Mouse (Mus musculus): Measurements from ENCODE around the gene Cask. TPM values are rescaled to one million over a fixed set of nuclear protein-coding genes. Genes with fewer than 3 reads are reported as not detected.

Cask gene
- total and polyA plus RNA-seq, 3 experiments, result 9.4 to 13.3 TPM; not detected in 1

- TF ChIP-seq USF1 (IDR thresholded peaks at IDR 0.05; ENCODE audit: low read depth, low read length) (peak; percentile 56; the same call in 1 of the 2 replicates), TCF12 (IDR thresholded peaks at IDR 0.05; ENCODE audit: low read depth, low read length) (0 out of 2 replicates have a peak, but pooled peaks have one; percentile 22), ETS1 (IDR thresholded peaks at IDR 0.05; ENCODE audit: low read depth, low read length) (peak; percentile 67), POLR2A (IDR thresholded peaks at IDR 0.05; ENCODE audit: control insufficient read depth in 1 of 2, insufficient read depth in 1 of 2, low read depth in 1 of 2, low read length in 2 of 2, poor library complexity in 1 of 2) (no peak), SIN3A (IDR thresholded peaks at IDR 0.05; ENCODE audit: low read length) (0 out of 2 replicates have a peak, but pooled peaks have one; percentile 35), MAX (IDR thresholded peaks at IDR 0.05; ENCODE audit: low read length) (peak; percentile 49), CHD1 (IDR thresholded peaks at IDR 0.05; ENCODE audit: low read depth, low read length) (no peak)
- Histone ChIP-seq H3K4me3 (ENCODE audit: control insufficient read depth in 1 of 2, insufficient read depth in 1 of 2, low read depth in 2 of 2, low read length in 2 of 2) (no peak overlapping the region), H3K79me2 (ENCODE audit: control insufficient read depth, insufficient read depth, low read length, poor library complexity) (0 out of 2 replicates have a peak, but pooled peaks cover 2% of the 10 kb centered on the region), H3K27ac (ENCODE audit: control insufficient read depth, low read depth, low read length) (peak overlapping the region; percentile 74), H3K27me3 (ENCODE audit: control insufficient read depth in 1 of 2, insufficient read depth in 2 of 2, low read length in 2 of 2) (no peaks in the 10 kb centered on the region), H3K9me3 (replicated peaks; ENCODE audit: insufficient read depth, low read length) (no peaks in the 10 kb centered on the region), H3K9ac (ENCODE audit: control insufficient read depth, low read depth, low read length, poor library complexity, severe bottlenecking) (peak overlapping the region; percentile 44), H3K36me3 (ENCODE audit: control insufficient read depth in 1 of 2, insufficient read depth in 2 of 2, low read length in 2 of 2) (peaks cover 0 to 17% of the 10 kb centered on the region in 2 experiments; a peak in 2 of 4 replicates), H3K4me1 (ENCODE audit: control insufficient read depth in 1 of 2, insufficient read depth in 2 of 2, low read length in 2 of 2) (peaks cover 5 to 21% of the 10 kb centered on the region in 2 experiments)
- peak; percentile 34 for DNase-seq (ENCODE audit: low read depth, low spot score)
These were observed 240.1 kb downstream of the Cask start for GRCm38 (mm10) chrX:13611114-13611513.

- Histone ChIP-seq H3K4me3 (ENCODE audit: control insufficient read depth in 1 of 2, insufficient read depth in 1 of 2, low read depth in 2 of 2, low read length in 2 of 2) (no peak overlapping the region), H3K36me3 (ENCODE audit: control insufficient read depth in 1 of 2, insufficient read depth in 2 of 2, low read length in 2 of 2) (peaks cover 0 to 15% of the 10 kb centered on the region in 2 experiments; a peak in 2 of 4 replicates), H3K9ac (ENCODE audit: control insufficient read depth, low read depth, low read length, poor library complexity, severe bottlenecking) (no peak overlapping the region), H3K27me3 (ENCODE audit: control insufficient read depth in 1 of 2, insufficient read depth in 2 of 2, low read length in 2 of 2) (no peaks in the 10 kb centered on the region), H3K79me2 (ENCODE audit: control insufficient read depth, insufficient read depth, low read length, poor library complexity) (0 out of 2 replicates have a peak, but pooled peaks cover 2% of the 10 kb centered on the region), H3K4me1 (ENCODE audit: control insufficient read depth in 1 of 2, insufficient read depth in 2 of 2, low read length in 2 of 2) (peaks cover 5 to 18% of the 10 kb centered on the region in 2 experiments), H3K9me3 (replicated peaks; ENCODE audit: insufficient read depth, low read length) (no peaks in the 10 kb centered on the region), H3K27ac (ENCODE audit: control insufficient read depth, low read depth, low read length) (no peak overlapping the region)
- no peak for TF ChIP-seq UBTF (IDR thresholded peaks at IDR 0.05; ENCODE audit: borderline replicate concordance, insufficient read depth, low read depth, low read length)
- no peak for TF ChIP-seq MYC (IDR thresholded peaks at IDR 0.05; ENCODE audit: low read depth, low read length)
- no peak for TF ChIP-seq NRF1 (IDR thresholded peaks at IDR 0.05; ENCODE audit: insufficient read depth, low read depth, low read length, poor library complexity, severe bottlenecking)
- no peak for TF ChIP-seq TAL1 (IDR thresholded peaks at IDR 0.05; ENCODE audit: low read length)
- TF ChIP-seq POLR2AphosphoS2 (IDR thresholded peaks at IDR 0.05; ENCODE audit: low read length), result no peak
- TF ChIP-seq ZKSCAN1 (IDR thresholded peaks at IDR 0.05; ENCODE audit: low read depth, low read length), result no peak
- TF ChIP-seq CHD1 (IDR thresholded peaks at IDR 0.05; ENCODE audit: low read depth, low read length), result no peak
- no peak for TF ChIP-seq USF2 (IDR thresholded peaks at IDR 0.05; ENCODE audit: borderline replicate concordance in 1 of 2, insufficient read depth in 1 of 2, low read depth in 1 of 2, low read length in 2 of 2)
- no peak for DNase-seq (ENCODE audit: low read depth, low spot score)
These were observed 243.4 kb downstream of the Cask start for GRCm38 (mm10) chrX:13607752-13608151.
